Mouse (Mus musculus): ENCODE data around the gene Mxra7.
"Not testable (repeated sequence)": the region's sequence is repeated elsewhere in the genome, so short reads cannot be mapped to it uniquely, and the experiment has no call there.

The Mxra7 gene

GRCm38 (mm10) chr11:116827534-116828165 is at the start of gene Mxra7:
Mxra7 (minus strand) TSS chr11:116828046.
- peak; percentile 62 to 76 for DNase-seq (ENCODE audit: low spot score in 2 of 2)

GRCm38 (mm10) chr11:116873987-116874386 is 46.1 kb upstream of the Mxra7 start:
- no peak for DNase-seq (ENCODE audit: low spot score in 2 of 2)

DNA sequence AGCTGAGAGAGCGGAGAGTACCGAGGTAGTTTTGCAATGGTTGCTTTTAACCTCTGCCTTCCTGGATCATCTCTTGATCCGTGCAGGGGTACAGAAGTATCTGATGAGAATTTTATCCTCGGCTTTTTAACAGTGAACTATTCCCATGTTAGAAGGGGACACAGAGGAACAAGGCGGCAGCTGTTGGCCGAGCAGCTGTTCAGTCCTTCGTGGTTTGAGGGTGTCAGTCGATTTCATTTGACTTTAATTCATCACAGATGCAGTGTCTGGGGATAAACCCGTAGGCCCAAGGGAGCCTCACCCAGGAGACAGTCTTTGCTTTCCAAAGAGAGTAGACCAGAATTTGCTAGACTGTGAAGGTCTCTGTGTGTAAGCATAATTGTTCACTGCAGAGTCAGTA is 43.7 kb upstream of the Mxra7 start:
- no peak for DNase-seq (ENCODE audit: low spot score in 2 of 2)

DNA sequence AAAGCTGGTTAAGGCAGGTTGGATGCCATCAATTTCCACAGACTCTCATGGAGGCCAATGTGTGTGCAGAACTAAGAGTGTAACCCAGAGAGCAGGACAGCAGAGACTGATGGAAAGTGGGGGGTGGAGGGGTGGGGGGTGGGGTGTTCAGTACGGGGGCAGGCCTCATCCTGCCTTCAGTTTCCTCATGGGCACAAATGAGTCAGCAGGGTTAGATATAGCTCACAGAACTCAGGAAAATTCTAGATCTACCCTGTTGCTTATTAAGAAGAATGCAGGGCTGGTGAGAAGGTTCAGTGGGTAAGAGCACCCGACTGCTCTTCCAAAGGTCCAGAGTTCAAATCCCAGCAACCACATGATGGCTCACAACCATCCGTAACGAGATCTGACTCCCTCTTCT is 41.8 kb upstream of the Mxra7 start:
- no peak for DNase-seq (ENCODE audit: low spot score in 2 of 2)

DNA sequence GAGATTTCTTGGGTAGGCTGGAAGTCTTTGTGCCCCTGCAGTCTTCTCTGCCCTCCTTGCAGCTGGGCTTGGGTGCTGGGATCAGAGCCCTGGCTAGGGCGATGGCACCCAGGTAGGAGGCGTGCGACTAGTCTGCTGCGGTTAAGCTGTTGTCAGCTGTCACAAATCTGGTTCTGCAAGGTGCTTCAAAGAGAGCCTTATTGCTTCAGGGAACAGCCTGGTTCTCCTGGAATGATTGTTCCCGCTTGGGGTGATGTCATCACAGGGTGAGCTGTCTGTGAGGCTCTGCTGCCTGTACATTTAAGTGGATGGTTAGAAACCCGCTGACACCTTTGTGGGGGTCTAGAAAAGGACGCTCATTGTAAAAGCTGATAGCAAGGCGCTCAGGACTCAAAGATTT is 41.4 kb upstream of the Mxra7 start:
- no peak for DNase-seq (ENCODE audit: low spot score in 2 of 2)

DNA sequence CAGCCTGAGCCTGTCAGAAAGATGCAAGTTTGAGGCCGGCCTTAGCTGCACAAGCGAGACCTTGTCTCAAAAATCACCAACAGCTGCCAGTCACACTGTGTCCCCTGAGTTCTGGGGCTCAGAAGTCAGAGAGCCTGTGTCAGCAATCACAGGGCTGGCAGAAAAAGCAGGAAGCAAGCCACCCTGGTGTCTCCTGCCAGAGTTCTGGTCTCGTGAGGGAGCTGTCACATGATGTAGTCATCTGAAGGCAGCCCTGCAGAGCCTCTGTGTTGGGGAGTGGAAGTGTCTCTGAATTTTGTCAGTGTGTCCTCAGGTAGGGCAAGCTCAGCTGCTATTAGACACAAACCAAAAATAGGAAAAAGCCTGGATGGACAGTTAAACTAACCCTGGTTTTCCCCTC is 40.3 kb upstream of the Mxra7 start:
- no peak for DNase-seq (ENCODE audit: low spot score in 2 of 2)

GRCm38 (mm10) chr11:116865945-116866585 is 38.2 kb upstream of the Mxra7 start:
- no peak for DNase-seq (ENCODE audit: low spot score in 2 of 2)

DNA sequence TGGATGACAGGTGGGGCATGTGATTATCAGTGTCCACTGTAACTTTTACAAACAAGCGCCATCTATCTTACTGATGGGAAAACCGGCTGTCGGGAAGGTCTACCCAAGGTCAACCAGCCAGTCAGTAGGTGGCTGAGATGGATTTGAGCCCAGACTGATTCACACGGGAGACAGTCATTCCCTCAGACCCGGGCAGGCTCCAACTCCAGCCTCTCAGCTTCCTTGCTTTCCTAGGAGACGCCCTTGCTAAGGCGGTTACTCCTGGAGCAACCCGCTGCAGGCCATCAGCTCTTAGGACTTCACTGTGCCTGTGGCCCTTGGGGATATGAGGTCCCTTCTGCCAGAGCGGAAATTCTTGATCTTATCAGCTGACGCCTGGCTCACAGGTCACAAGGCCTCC is 36.6 kb upstream of the Mxra7 start:
- DNase-seq (ENCODE audit: low spot score in 2 of 2): no peak

DNA sequence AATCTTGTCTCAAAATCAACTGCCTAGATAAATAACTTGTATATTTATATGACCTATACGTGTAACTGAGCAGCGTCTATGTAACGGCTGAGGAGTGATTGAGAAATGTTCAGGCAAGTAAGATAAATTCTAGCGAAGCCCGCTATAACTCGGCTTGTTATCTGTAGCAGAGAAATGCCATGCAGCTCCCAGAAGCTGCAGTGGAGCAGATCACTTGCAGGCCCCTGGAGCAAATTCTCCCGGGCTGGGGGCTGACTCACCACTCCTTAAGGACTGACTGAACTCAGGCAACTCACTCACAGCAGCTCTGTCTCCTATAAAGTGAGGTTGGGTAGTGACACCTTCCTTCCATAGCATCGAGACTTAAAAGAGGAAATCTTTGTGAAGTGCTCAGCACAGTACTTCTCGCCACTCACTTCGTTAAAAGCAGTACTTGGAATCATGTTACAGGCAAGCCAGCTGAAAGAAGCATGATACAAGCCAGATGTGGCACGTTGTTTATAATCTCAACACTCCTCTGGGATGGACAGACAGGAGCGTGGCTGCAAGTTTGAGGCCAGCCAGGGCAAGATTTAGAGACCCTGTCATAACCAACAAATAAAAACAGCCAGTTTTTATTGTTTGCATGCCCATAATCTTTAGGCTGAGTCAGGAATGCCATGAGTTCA is 29.5 kb upstream of the Mxra7 start:
- no peak for DNase-seq (ENCODE audit: low spot score in 2 of 2)

DNA sequence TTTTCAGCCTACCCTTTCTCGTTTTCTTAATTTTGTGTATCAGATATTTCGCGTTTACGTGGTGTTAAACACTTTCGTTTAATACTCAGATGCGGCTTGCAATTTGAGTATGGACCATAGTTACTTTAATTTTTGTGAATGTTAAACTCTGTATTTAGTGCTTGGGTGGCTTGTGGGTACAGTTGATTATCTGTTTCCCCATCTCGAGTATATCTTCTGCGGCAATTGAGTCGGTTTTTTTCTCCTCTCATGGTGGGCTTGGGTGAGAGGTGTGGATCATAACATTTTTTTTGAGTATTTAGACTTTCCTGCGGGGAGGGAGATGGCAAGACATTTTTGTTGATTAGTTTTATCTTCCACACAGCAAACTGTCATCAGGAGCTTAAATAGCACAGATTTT is 26.4 kb upstream of the Mxra7 start:
- no peak for DNase-seq (ENCODE audit: low spot score in 2 of 2)

DNA sequence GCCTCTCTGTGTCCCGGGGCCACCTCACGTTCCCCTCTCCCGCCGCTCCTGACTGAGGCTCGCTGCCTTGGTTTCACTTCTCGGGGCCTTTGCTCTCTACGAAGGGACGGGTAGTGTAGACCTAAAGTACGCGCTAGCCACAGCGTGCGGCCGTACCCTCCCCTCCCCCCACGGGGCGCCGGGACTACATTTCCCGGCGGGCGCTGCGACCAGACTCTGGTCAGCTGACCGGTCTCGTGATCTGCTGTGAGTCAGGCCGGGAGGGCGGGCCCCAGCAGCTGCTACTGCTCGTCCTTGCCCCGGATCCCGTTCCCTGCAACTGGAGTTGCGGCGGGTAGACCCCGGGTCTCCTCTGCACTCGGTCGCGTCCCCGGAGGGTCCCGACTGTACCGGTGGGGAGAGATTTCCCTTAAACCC is 25.7 kb upstream of the Mxra7 start:
- DNase-seq (ENCODE audit: low spot score in 2 of 2): peak; percentile 95 to 97

DNA sequence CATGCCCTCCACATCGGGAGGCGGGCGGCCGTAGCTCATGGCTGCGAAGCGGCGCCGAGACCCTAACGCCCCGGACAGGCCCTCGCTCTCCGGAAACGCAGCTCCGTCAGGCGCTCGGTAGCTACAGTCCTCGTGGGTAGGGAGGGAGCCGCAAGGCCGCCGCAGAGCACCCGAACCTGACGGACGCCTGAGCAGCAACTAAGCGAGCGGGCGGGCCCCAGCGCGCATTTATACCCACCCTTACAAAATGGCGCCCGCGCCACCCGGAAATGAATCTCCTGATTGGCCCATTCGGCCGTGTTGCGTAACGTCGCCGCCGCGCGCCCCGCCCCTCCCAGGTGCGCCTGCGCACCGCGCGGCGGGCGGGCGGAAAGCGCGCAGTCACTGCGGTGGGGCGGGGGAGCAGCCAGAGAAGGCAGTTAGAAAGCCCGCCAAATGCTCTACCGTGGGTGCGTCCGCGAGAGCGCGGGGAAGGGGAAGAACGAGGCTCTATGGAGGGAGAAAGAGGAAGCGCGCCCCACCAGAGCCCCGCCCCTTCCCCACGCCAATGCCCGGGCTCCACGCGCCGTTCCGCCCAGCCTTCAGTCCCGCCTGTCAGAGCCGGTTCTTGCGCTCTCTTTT is 25.2 kb upstream of the Mxra7 start, which contains the start of gene Srsf2:
TSS of gene Srsf2 (minus strand) at position 204 of the 621 bp plus-strand sequence.
- peak; percentile 97 to 98 for DNase-seq (ENCODE audit: low spot score in 2 of 2)

DNA sequence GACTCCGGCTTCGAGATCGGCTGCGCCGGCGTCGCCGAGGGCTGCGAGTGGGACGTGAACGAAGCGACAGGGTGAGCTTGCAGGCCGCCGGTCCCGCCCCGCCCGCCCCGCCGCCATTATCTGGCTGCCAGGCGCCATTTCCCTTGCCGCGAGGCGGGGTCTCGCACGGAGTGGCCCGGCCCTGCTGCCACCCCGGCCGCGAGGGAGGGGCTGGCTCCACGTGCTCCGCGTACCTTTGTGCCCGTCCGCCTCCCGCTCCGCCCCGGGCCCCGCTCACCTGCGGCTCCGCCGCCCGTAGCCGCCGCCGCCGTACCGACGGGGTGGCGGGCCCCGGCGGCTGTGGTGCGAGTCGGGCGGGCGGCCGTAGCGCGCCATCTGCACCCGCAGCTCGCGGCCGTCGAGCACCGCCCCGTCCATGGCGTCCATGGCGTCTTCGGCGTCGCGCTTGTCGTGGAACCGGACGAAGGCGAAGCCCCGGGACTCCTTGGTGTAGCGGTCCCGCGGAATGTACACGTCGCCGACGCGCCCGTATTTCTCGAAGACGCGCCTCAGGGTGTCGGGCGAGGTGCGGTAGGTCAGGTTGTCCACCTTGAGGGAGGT is 24.5 kb upstream of the Mxra7 start, which contains the start of gene Mfsd11:
TSS of gene Mfsd11 (plus strand) at position 150 of the 600 bp plus-strand sequence.
- DNase-seq (ENCODE audit: low spot score in 2 of 2): peak; percentile 45 to 76

DNA sequence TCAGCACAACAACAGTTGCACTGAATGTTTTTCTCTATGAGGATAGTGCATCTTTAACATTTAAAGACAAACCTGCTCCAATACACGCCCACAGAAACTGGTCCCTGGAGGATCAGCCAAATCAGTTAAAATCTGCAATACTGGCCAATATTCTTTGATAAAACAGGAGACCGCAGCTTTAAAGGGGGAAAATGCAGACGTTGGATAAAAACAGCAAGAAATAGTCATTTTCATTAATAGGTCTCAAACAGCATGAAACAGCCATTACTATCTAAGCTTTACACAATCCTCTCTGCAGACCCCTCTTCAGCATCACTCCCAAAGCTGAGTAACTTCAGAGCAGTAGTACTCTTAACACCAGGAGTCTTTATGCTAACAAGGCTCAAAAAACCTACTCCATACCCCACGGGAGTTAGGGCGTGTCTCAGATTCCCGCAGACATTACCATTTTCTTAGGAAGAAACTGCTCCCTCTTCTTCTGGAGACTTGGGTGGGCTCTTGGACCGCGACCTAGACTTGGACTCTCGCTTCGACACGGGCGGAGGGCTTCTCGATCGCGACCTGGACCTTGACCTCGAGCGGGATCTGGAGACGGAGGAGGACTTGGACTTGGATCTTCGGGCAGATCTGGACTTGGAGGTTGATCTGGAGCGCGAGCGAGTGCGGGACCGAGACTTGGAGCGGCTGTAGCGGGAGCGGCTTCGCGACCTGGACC is 23.9 kb upstream of the Mxra7 start:
- no peak for DNase-seq (ENCODE audit: low spot score in 2 of 2)

DNA sequence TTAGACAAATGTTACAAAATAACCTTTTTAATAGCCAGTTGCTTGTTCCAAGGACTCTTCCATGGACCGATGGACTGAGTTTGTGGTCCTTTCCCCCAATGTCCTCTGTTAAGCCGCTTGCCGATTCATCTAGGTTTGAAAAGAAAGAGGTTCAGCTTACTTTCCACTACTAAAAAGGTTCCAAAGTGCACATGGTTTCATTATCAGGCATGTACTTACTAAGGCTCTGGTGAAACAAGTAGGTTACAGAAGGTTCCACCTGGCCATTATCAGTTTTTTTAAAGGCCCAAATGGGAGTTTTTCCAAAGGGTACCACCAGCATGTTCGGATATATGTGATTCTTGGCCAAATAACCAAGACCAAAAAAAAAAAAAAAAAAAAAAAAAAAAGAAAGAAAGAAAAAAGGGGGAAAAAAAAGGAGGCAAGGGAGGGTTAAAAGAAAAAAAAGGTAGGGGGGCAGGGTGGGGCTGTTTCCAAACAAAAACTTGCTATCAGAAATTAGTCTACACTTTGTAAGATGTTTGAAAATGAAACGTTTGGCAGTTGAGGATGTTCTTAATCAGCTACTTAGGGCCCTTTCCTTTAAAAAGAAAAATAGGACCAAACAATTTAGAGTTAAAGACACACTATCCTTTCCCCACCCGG is 23.1 kb upstream of the Mxra7 start:
- DNase-seq (ENCODE audit: low spot score in 2 of 2): no peak

DNA sequence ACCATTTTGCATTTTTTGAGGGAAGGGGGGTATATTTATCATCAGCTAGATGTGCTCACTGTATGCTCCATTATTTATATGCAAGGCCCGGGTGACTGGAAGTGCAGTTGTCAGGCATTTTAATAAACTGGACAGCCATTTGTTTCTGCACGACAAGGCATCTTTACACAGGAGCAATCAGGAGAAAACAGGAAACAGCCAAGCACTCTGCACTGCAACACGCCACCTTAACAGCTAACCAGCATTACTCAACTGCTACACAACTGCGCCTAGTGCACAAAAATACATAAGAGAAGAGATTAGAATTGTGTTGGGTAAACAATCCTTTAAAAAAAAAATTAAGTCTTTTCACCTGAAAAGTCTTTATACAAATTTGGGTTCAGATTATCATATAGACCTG is 22.2 kb upstream of the Mxra7 start:
- DNase-seq (ENCODE audit: low spot score in 2 of 2): no peak

DNA sequence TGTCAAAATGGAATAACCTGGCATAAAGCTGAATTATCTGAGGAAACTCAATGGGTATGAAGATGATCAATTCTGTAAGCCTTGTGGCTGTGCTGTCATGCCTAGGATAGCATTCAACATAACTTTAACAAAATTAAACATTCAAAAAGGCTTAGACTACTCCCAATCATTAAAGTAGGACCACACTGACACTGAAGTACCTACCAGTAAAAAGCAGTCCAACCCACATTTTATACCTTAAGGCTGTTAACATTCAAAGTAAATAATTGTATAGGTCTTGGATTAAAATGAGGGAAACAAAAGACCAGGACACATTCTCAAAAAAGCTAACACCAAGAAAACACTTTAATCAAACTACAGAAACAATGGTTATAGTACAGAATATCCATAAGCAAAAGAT is 21.7 kb upstream of the Mxra7 start:
- no peak for DNase-seq (ENCODE audit: low spot score in 2 of 2)

DNA sequence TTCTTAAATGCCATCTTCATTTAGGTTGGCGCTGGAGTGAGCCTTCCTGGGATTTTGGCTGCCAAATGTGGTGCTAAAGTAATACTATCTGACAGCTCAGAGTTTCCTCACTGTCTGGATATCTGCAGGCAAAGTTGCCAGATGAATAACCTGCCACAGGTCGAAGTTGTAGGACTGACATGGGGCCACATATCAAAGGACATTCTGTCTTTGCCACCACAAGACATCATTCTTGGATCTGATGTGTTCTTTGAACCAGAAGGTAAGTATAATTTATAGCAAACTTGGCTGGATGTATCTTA is 21.0 kb upstream of the Mxra7 start:
- not testable (repeated sequence) for DNase-seq (ENCODE audit: low spot score in 2 of 2)

GRCm38 (mm10) chr11:116848086-116848876 is 20.4 kb upstream of the Mxra7 start:
- DNase-seq (ENCODE audit: low spot score in 2 of 2): no peak
